Mouse (Mus musculus): ENCODE results near the gene Defb19.
A peak's percentile ranks its signal among the peaks of the same experiment; 100 is the strongest.

Defb19 gene

DNA sequence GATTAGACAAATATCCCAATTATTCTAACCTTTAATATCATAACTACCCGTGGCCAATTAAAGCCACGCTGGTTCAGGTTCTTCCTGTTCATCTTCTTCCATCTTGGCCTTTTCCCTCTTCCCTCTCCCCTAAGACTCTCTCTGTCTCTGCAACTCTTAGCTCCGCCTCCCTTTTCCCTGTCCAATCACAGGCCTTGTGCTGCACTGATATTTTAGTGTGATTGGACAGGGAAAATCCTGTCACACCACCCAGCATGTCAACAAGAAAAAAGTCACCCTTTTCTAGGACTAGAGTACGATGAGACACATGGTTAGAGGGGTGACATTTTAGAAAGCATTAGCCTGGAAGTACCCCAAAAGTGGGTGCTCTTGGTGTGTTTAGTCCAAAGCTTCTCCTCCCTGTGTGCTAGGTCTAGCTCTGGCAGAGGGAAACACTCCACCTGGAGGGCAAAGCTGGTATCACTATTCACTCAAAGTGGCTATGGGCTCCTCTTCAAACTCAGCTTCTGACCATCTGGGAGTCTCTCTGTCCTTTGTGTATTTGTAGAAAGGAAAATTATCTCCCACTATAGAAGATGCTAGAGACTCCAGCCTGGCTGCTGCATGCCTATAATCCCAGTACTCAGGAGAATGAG lies 6.9 kb upstream of the Defb19 start:
- no peak for DNase-seq (ENCODE audit: low spot score in 2 of 2)

DNA sequence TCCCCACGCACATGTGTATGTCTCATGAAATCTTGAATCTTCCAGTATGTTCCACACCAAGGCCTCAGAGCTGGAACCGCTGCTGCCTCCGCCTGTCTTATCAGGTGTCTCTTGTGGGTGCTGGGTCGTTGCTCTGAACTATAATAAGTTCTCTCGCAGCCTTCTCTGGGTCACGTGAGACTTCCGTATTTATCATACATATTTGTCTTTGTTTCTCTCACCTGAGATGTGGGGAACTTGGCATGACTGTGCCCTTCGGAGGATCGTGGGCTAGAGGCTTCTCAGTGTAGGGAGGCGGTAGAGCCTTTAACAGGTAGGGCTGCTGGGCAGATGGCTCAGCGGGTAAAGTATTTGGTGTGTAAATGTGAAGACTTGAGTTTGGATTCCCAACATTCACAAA lies 500 bp upstream of the Defb19 start:
- DNase-seq (ENCODE audit: low spot score in 2 of 2): no peak

DNA sequence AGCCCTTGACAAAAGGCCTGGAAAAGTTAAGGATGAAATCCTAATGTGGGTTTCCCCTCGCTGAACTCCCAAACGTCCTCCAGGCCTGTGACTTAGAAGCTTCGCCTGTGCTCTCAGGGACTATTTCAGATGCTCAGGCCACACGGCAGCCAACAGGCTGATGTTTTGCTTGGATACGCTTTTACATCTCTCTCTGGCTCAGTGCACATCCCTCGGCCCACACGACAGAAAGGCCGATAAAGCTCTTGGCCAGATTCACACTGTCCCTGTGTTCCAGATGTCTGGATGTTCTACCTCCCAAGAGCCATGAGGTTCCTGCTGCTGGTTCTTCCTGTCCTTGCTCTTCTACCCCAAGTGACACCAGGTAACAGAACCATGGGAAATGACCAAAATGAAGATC lies 6.6 kb downstream of the Defb19 start:
- no peak for DNase-seq (ENCODE audit: low spot score in 2 of 2)

DNA sequence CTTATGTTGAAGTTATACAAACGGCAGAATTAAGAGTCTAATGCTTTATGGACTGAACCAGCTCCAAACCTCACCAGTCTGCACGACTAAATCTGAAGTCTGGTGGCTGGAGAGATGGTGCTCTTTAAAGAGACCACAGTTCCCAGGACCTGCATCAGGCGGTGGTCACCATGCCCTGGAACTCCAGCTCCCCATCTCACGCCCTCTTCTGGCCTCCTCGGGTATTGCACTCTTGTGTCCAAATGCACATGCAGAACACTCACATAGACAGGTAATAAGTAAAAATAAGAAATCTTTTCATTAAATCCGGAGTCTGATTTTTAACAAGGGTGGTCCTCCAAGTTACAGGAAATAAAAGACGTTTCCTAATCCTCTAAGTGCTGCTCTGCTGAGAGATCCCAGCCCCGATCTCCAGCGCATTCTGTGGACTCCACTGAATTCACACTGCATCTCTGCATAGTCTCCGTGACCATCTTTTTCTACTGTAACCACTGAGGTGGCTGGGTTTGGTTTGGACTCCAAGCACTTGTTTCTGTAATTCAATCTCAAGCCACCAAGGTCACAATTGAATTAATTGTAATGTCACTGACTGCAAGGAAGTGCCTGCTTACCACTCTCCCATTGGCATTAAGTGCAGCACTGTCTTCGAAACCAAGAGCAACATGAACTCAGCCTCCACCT lies 7.9 kb downstream of the Defb19 start, which contains the start of gene Defb21:
Gene Defb21, plus strand, starts transcription at position 631 of the 681 bp plus-strand sequence.
- no peak for DNase-seq (ENCODE audit: low spot score in 2 of 2)

DNA sequence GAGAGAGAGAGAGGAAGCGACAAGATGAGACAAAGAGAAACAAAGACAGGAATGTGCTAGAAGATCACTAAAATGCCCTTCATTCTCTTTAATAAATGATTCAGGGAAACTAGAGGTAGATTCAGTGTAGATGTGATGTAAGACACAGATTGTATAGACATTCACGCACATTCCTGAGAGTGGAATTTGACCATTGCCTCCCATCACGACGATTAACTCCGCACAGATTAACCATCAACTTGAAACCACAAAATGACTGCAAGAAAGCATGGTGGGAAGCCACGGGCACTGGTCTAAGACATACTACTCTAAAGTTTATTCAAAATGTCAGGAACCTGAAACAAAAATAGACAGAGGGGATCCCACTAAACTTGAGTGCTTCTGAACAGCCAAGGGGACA lies 9.8 kb downstream of the Defb19 start:
- no peak for DNase-seq (ENCODE audit: low spot score in 2 of 2)

DNA sequence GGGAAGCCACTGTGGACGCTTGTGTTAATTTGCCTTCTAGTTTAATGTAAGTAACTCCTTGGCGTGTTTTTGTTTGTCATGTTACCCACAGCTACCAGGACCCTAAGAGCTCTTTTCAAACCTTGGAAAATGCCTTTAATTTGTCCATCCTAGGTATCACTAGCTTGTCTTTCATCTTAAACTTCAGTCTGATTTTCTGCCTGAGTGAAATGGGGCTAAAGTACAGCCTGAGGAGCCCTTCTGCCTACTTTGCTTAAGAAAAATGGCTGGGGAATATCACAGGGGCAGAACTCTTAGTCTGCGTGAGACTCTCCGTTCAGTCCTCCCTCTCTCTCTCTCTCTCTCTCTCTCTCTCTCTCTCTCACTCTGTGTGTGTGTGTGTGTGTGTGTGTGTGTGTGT lies 10.2 kb downstream of the Defb19 start:
- DNase-seq (ENCODE audit: low spot score in 2 of 2): no peak

DNA sequence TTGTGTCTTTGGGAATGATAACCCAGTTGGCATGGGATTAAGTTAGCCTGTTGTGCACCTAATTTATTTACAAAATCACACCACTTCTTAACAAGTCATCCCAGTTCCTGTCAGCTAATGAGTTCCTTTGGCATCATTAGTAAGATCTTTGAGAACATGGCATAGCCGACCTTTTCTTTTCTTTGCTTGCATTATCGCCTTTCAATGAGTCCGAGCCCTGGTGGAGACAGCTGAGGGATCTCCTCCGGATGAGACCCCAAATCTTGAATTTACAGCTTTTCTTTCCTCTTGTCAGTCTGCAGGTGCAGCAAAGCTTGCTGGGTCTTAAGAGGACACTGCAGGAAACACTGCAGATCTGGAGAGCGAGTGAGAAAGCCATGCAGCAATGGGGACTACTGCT lies 11.1 kb downstream of the Defb19 start, which contains the start of gene Gm17416:
Gene Gm17416, plus strand, starts transcription at position 301 of the 400 bp plus-strand sequence.
- DNase-seq (ENCODE audit: low spot score in 2 of 2): no peak

DNA sequence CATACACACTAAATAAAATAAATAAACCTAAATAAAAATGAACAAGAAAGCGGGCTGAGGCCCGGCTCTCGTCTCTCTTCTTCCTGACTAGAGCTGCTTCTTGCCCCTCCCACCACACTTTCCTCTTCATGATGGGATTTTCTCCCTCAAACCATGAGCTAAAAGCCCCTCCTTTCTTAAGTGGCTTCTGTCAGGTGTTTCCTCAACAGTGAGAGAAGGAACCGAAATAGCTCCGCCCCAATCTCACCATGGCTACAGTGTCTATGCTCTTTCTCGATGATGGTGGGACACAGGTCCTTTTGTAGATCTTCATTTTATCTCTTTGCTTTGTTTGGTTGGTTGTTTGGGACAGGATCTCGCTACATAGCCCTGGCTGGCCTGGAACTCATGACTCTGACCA lies 23.5 kb downstream of the Defb19 start:
- DNase-seq (ENCODE audit: low spot score in 2 of 2): no peak

DNA sequence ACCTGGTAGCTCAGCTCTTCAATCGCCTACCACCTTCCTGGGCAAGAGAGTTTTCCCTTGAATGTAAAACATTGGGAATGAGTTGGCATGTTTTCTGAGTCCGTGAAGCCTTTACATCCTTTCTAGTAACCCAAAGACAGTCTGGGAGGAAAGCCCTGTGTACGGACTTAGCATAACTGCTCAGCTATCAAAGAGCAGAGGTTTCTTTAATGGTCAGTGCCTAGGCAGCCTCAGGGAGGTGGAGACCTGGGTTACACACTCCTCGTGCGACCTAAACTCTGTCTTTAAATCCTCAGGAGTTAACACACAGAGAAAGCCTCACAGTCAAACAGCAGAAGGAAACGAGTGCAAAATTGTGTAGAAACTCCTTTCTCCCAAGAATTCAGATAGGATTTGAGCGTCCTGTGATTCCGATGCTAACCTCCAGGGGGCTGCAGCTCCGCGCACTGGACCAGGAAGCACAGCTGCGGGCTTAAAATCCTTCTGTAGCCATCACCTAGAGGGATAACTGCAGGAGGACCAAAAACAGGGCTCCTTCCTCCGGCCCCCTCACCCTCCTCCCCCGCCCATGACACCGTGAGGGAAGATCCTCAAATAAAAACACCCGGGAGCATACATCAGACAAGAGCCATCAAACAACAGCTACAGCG lies 26.2 kb downstream of the Defb19 start:
- peak; percentile 20 to 54 for DNase-seq (ENCODE audit: low spot score in 2 of 2)

DNA sequence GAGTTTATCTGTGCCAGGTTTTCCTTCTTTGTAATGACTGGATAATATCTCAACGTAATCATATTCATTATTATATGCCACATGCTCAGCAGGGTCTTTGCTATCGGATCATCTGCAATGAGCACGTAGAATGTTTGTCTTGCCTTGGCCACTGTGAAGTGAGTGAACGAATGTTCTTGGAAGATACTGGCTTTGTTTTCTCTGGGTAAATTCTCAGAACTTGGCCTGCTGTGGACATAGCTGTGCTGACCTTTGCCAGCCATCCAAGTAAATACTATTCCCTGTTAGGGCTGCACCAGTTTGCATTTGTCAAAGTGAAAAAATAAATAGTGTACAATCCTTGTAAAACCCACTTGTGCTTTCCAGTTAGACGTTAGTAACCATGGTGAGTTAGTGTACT lies 32.0 kb downstream of the Defb19 start:
- DNase-seq (ENCODE audit: low spot score in 2 of 2): no peak

DNA sequence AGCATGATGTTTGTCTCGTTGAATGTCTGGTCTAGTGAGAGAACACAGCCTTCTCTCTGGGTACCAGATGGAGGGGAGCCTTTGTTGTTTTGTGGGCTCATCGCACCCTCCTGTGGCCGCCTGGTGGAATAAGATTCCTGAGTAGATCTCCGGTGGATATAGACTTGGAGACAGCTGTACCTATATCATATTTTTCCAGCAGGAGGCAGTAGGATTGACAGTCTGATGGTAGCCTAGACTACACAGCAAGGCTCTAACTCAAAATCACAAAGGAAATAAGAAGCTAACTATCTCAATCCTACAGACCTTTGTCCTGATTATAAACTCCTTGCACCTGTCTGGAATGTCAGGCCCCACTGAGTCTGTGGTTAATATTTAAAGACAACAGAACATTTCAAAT lies 35.4 kb downstream of the Defb19 start:
- peak in 1 of 2 experiments; percentile 20 for DNase-seq (ENCODE audit: low spot score in 2 of 2)

DNA sequence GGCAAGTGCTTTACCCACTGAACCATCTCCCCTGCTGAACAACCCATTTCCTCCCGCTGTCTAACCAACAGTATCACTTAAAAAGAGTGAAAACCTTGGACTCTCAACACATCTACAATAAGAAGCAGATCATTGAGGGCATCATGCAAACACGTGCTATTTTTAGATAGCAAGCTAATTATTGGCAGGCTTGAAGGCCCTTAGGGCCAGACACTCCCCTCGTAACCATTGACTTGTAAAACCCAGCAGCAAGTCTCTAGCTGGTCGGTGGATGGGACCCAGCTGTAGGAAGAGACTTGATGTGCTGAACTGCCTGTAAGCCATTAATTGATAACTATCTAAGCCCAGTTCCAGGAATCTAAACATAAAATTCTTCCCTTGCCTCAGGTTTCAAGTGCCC lies 36.6 kb downstream of the Defb19 start:
- no peak for DNase-seq (ENCODE audit: low spot score in 2 of 2)

DNA sequence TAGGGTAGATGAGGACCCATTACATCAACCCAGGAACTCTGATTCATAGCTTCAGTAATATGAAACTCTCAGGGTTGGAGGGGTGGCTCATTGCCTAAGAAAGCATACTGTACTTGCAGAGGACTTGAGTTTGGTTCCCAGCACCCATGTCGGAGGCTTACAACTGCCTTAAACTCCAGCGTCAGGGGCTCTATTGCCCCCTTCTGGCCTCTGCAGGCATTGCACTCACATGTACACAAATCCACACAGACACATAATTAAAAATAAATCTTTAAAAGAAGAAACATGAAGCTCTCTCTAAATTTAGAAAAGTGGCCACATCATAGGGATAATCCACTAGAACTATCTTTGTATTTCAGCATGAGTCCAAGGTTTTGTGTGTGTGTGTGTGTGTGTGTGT lies 37.2 kb downstream of the Defb19 start:
- DNase-seq (ENCODE audit: low spot score in 2 of 2): no peak

DNA sequence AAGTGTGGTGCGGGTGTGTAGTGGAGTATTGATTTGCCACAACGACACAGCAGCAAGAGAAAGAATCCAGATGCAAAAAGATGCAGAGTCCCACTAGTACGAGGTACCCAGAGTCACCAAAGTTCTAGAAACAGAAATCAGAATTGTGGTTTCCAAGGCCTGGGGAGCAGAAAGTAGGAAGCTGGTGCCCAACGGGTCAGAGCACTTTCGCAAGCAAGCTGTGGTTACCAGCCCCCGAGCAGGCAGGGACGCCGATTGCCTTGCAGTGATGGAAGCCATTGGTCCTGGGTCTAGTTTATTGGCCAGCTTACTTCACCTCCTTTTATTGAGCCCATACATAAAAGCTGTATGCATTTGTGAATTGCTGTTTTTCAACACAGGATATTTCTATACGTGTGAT lies 38.1 kb downstream of the Defb19 start:
- no peak for DNase-seq (ENCODE audit: low spot score in 2 of 2)

DNA sequence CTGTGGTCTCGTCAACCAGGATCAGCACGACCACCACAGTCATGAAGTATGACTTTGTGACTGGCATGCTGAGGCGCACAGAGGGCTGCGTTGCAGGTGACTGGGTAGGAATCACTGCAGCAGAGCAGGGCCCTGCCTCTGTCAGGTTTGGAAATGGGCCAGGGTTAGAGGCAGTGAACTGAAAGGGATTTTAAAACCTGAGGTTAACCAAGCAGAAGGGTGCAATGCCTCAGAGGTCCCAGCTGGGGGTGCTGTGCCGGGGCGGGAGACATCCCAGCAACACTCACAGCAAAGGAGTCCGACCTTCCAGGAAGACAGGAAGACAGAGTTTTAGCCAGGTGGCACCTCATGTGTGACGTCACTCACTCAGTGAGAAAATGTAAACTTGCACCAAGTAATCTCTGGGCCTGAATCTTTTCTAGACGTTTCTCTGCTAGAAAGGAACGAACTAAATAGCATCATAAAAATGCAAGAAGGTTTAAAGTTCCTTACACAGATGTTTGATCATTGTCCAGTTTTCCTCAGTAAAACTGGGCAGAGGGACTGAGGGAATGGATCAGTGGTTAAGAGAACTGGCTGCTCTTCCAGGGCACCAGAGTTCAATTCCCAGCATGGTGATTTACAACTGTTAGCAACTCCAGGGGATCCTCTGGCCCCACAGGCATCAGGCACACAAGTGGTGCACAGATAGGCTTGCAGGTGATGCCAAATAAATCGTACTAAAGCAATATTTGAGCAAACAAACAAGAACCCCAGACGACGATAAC lies 40.0 kb downstream of the Defb19 start, which contains the start of gene Defb29:
Gene Defb29, minus strand, starts transcription at position 155 of the 767 bp plus-strand sequence.
- DNase-seq (ENCODE audit: low spot score in 2 of 2): no peak

Data from urinary bladder, postnatal 36 days (tissue).